Mouse (Mus musculus) myocyte (in vitro differentiated cells): ENCODE data around the gene Cebpe. TPM values are rescaled to one million over a fixed set of nuclear protein-coding genes. Genes with fewer than 3 reads are reported as not detected.

ENCODE experiments used
- H3K27me3 ChIP-seq: one replicate; pipeline ENCODE4 v1.6.1; 2011; ENCODE audit not compliant: control insufficient read depth, insufficient read depth, insufficient read length
- H3K36me3 ChIP-seq: one replicate; pipeline ENCODE4 v1.6.1; 2011; ENCODE audit not compliant: control insufficient read depth, insufficient read depth
- H3K4me2 ChIP-seq: one replicate; pipeline ENCODE4 v1.6.1; 2011; ENCODE audit warnings: low read depth, control low read depth
- H3K4me3 ChIP-seq: one replicate; pipeline ENCODE4 v1.5.1; 2011; ENCODE audit warnings: mild to moderate bottlenecking, control low read depth, moderate library complexity
- H3K79me2 ChIP-seq: one replicate; pipeline ENCODE4 v1.6.1; 2011; ENCODE audit not compliant: control insufficient read depth, insufficient read depth
- H3ac ChIP-seq: one replicate; pipeline ENCODE4 v1.6.1; 2011; ENCODE audit not compliant: control insufficient read depth, insufficient read length
- CEBPB ChIP-seq: IDR thresholded peaks from 2 replicates; pipeline ENCODE4 v1.6.1; 2011; ENCODE audit warnings: mild to moderate bottlenecking, moderate library complexity; ENCODE audit not compliant: poor library complexity, insufficient read depth, severe bottlenecking
- E2F4 ChIP-seq: IDR thresholded peaks from one replicate; pipeline ENCODE4 v1.6.1; 2011; ENCODE audit warnings: mild to moderate bottlenecking, control low read depth, moderate library complexity; ENCODE audit not compliant: insufficient read depth
- MAX ChIP-seq: IDR thresholded peaks from one replicate; pipeline ENCODE4 v1.6.1; 2011; ENCODE audit warnings: low read depth, mild to moderate bottlenecking, control low read depth
- MYOD1 ChIP-seq, 3 experiments: IDR thresholded peaks; one replicate each; pipeline ENCODE4 v1.6.1; 2011; ENCODE audit warnings: control low read depth in 2 of 3, low read depth in 2 of 3, mild to moderate bottlenecking in 2 of 3, moderate library complexity in 1 of 3; ENCODE audit not compliant: insufficient read length in 2 of 3, control insufficient read depth in 1 of 3
- MYOG ChIP-seq, 3 experiments: IDR thresholded peaks; one replicate each; pipeline ENCODE4 v1.6.1; 2011; ENCODE audit warnings: control low read depth in 2 of 3, low read depth in 2 of 3, mild to moderate bottlenecking in 2 of 3; ENCODE audit not compliant: insufficient read length in 2 of 3, control insufficient read depth in 1 of 3, insufficient read depth in 1 of 3
- POLR2A ChIP-seq: IDR thresholded peaks from one replicate; pipeline ENCODE4 v1.6.1; 2011; ENCODE audit warnings: low read depth, mild to moderate bottlenecking, control low read depth, moderate library complexity; ENCODE audit not compliant: insufficient read length
- POLR2AphosphoS2 ChIP-seq: IDR thresholded peaks from one replicate; pipeline ENCODE4 v1.6.1; 2011; ENCODE audit warnings: low read depth, control low read depth; ENCODE audit not compliant: insufficient read length
- REST ChIP-seq: IDR thresholded peaks from one replicate; pipeline ENCODE4 v1.6.1; 2011; ENCODE audit warnings: mild to moderate bottlenecking, control low read depth, moderate library complexity; ENCODE audit not compliant: insufficient read depth, insufficient read length
- SRF ChIP-seq: IDR thresholded peaks from one replicate; pipeline ENCODE4 v1.6.1; 2011; ENCODE audit warnings: low read depth; ENCODE audit not compliant: control insufficient read depth, insufficient read length
- TCF12 ChIP-seq: IDR thresholded peaks from one replicate; pipeline ENCODE4 v1.6.1; 2011; ENCODE audit warnings: mild to moderate bottlenecking, control low read depth; ENCODE audit not compliant: poor library complexity, insufficient read depth, severe bottlenecking
- TCF3 ChIP-seq: IDR thresholded peaks from one replicate; pipeline ENCODE4 v1.6.1; 2011; ENCODE audit warnings: low read depth, control low read depth; ENCODE audit not compliant: insufficient read length
- USF1 ChIP-seq: IDR thresholded peaks from one replicate; pipeline ENCODE4 v1.6.1; 2011; ENCODE audit warnings: low read depth, mild to moderate bottlenecking, control low read depth, moderate library complexity
- polyA plus RNA-seq: library from polyadenylated mRNA; unstranded; fragments of >200 nt; fragmentation: generic; extraction: Trizol; gene quantifications from one replicate; pipeline ENCODE4 v1.2.1, GENCODE M21; 2012; ENCODE audit warnings: missing spikeins

The Cebpe gene
- polyA plus RNA-seq, 1 experiment: not detected

GRCm38 (mm10) chr14:54751768-54752167 lies 39.8 kb upstream of the Cebpe start:
- Histone ChIP-seq H3K27me3 (peaks cover 35% of the 10 kb centered on the region), H3K36me3 (no peaks in the 10 kb centered on the region), H3ac (no peak overlapping the region), H3K4me2 (no peak overlapping the region), H3K79me2 (no peaks in the 10 kb centered on the region), H3K4me3 (no peak overlapping the region)
- TF ChIP-seq POLR2AphosphoS2: no peak
- TF ChIP-seq TCF12: no peak
- no peak for TF ChIP-seq MYOG (IDR thresholded peaks at IDR 0.05; ENCODE audit: control insufficient read depth in 1 of 3, insufficient read depth in 1 of 3, insufficient read length in 2 of 3, low read depth in 2 of 3)

GRCm38 (mm10) chr14:54749238-54749637 lies 37.3 kb upstream of the Cebpe start:
- no peak overlapping the region for H3K4me3 ChIP-seq
- no peak for TF ChIP-seq POLR2A
- no peak for TF ChIP-seq MYOG (IDR thresholded peaks at IDR 0.05; ENCODE audit: control insufficient read depth in 1 of 3, insufficient read depth in 1 of 3, insufficient read length in 2 of 3, low read depth in 2 of 3)
- no peak for TF ChIP-seq REST
- TF ChIP-seq SRF: no peak
- TF ChIP-seq TCF12: no peak
- no peak for TF ChIP-seq POLR2AphosphoS2
- no peak for TF ChIP-seq MYOD1 (IDR thresholded peaks at IDR 0.05; ENCODE audit: control insufficient read depth in 1 of 3, insufficient read length in 2 of 3, low read depth in 2 of 3)
- TF ChIP-seq MAX: no peak
- TF ChIP-seq TCF3: no peak
- TF ChIP-seq CEBPB: no peak
- no peak for TF ChIP-seq E2F4
- TF ChIP-seq USF1: no peak
- H3K27me3 ChIP-seq: peaks cover 41% of the 10 kb centered on the region
- no peaks in the 10 kb centered on the region for H3K36me3 ChIP-seq
- no peak overlapping the region for H3K4me2 ChIP-seq
- no peaks in the 10 kb centered on the region for H3K79me2 ChIP-seq
- no peak overlapping the region for H3ac ChIP-seq

- no peak overlapping the region for H3ac ChIP-seq
- H3K36me3 ChIP-seq: no peaks in the 10 kb centered on the region
- H3K4me3 ChIP-seq: no peak overlapping the region
- no peak for TF ChIP-seq REST
- no peak for TF ChIP-seq SRF
- no peak for TF ChIP-seq E2F4
- no peak for TF ChIP-seq POLR2AphosphoS2
- no peak for TF ChIP-seq CEBPB
- TF ChIP-seq POLR2A: no peak
- no peak for TF ChIP-seq MYOD1 (IDR thresholded peaks at IDR 0.05; ENCODE audit: control insufficient read depth in 1 of 3, insufficient read length in 2 of 3, low read depth in 2 of 3)
- no peak for TF ChIP-seq MYOG (IDR thresholded peaks at IDR 0.05; ENCODE audit: control insufficient read depth in 1 of 3, insufficient read depth in 1 of 3, insufficient read length in 2 of 3, low read depth in 2 of 3)
- TF ChIP-seq USF1: no peak
- TF ChIP-seq TCF3: no peak
- no peak for TF ChIP-seq MAX
- TF ChIP-seq TCF12: no peak
- H3K79me2 ChIP-seq: no peaks in the 10 kb centered on the region
- no peak overlapping the region for H3K4me2 ChIP-seq
- peaks cover 38% of the 10 kb centered on the region for H3K27me3 ChIP-seq
Observed at GRCm38 (mm10) chr14:54747942-54748917, 36.3 kb upstream of the Cebpe start.

GRCm38 (mm10) chr14:54746038-54746437 lies 34.1 kb upstream of the Cebpe start:
- TF ChIP-seq E2F4 (no peak), TCF3 (no peak), MAX (no peak), REST (no peak), SRF (no peak), MYOG (IDR thresholded peaks at IDR 0.05; ENCODE audit: control insufficient read depth in 1 of 3, insufficient read depth in 1 of 3, insufficient read length in 2 of 3, low read depth in 2 of 3) (no peak), MYOD1 (IDR thresholded peaks at IDR 0.05; ENCODE audit: control insufficient read depth in 1 of 3, insufficient read length in 2 of 3, low read depth in 2 of 3) (no peak), CEBPB (no peak), TCF12 (no peak), POLR2A (no peak), POLR2AphosphoS2 (no peak), USF1 (no peak)
- H3K4me2 ChIP-seq: no peak overlapping the region
- no peak overlapping the region for H3K4me3 ChIP-seq

More at GRCm38 (mm10) chr14:54746038-54746437, 34.1 kb upstream of the Cebpe start:
- Histone ChIP-seq H3K36me3 (no peaks in the 10 kb centered on the region), H3ac (no peak overlapping the region), H3K27me3 (peaks cover 35% of the 10 kb centered on the region), H3K79me2 (no peaks in the 10 kb centered on the region)
